Comparison of ENCODE assay signal across 8 mouse cellular contexts in genomic region chr16:20677974-20678675, GRCm38 (mm10). TPM values are rescaled to one million over a fixed set of nuclear protein-coding genes. Genes with fewer than 3 reads are reported as not detected.
DNase-seq lines count a peak whose midpoint lies in the region; ATAC-seq lines count a peak whose summit lies in the region.

No protein-coding gene starts in this region.

- H3K9me3 ChIP-seq in heart, embryonic 15.5 days (replicated peaks) = no peaks in the 10 kb centered on the region
- H3K9me3 ChIP-seq in hindbrain, embryonic 10.5 days = no peaks in the 10 kb centered on the region
- H3K9me3 ChIP-seq in midbrain, embryonic 15.5 days = no peaks in the 10 kb centered on the region

- H3K4me3 ChIP-seq in heart, embryonic 15.5 days = no peak overlapping the region
- H3K4me3 ChIP-seq in hindbrain, embryonic 10.5 days = no peak overlapping the region
- no peak overlapping the region for H3K4me3 ChIP-seq in midbrain, embryonic 15.5 days

- WGBS in heart, embryonic 15.5 days = 50% methylated on average over 10 of the region's 10 CpGs
- 92% methylated on average over 10 of the region's 10 CpGs for WGBS in hindbrain, embryonic 10.5 days
- 84% methylated on average over 10 of the region's 10 CpGs for WGBS in midbrain, embryonic 15.5 days

- no peak overlapping the region for H3K9ac ChIP-seq in heart, embryonic 15.5 days
- no peak overlapping the region for H3K9ac ChIP-seq in midbrain, embryonic 15.5 days

- peaks cover 34% of the 10 kb centered on the region for H3K4me1 ChIP-seq in heart, embryonic 15.5 days (replicated peaks)
- H3K4me1 ChIP-seq in hindbrain, embryonic 10.5 days (replicated peaks) = peaks cover 20% of the 10 kb centered on the region
- peaks cover 19% of the 10 kb centered on the region for H3K4me1 ChIP-seq in midbrain, embryonic 15.5 days

- ATAC-seq in common myeloid progenitor, adult 5-6 weeks (replicated peaks; ENCODE audit: low read depth, poor library complexity, severe bottlenecking) = peak; percentile 94
- ATAC-seq in heart, embryonic 15.5 days (replicated peaks; ENCODE audit: insufficient number of reproducible peaks, insufficient read depth, low FRiP score, low read depth) = peak; percentile 61
- no peak for ATAC-seq in midbrain, embryonic 15.5 days (replicated peaks)

- peak overlapping the region; percentile 29 for H3K27ac ChIP-seq in heart, embryonic 15.5 days
- H3K27ac ChIP-seq in hindbrain, embryonic 10.5 days = no peak overlapping the region
- H3K27ac ChIP-seq in midbrain, embryonic 15.5 days = no peak overlapping the region

- H3K36me3 ChIP-seq in heart, embryonic 15.5 days = peaks cover 81% of the 10 kb centered on the region
- H3K36me3 ChIP-seq in hindbrain, embryonic 10.5 days = peaks cover 94% of the 10 kb centered on the region
- H3K36me3 ChIP-seq in midbrain, embryonic 15.5 days (replicated peaks) = peaks cover 61% of the 10 kb centered on the region

- H3K4me2 ChIP-seq in heart, embryonic 15.5 days = no peak overlapping the region
- H3K4me2 ChIP-seq in midbrain, embryonic 15.5 days = no peak overlapping the region

- no peaks in the 10 kb centered on the region for H3K27me3 ChIP-seq in heart, embryonic 15.5 days
- H3K27me3 ChIP-seq in hindbrain, embryonic 10.5 days (ENCODE audit: insufficient read depth, poor library complexity, severe bottlenecking) = no peaks in the 10 kb centered on the region
- H3K27me3 ChIP-seq in midbrain, embryonic 15.5 days (replicated peaks) = no peaks in the 10 kb centered on the region

- intact Hi-C loops in left cerebral cortex, postnatal 14 days (cut with DNase I) = no loop called here

- peak; percentile 98 for DNase-seq in 3T3-L1 (ENCODE audit: low read depth, low spot score)
- peak; percentile 98 for DNase-seq in adipocyte (ENCODE audit: low spot score)
- DNase-seq in left cerebral cortex, postnatal 14 days (ENCODE audit: low spot score in 2 of 2) = peak; percentile 50 to 62
- peak; percentile 52 for DNase-seq in ovary, postnatal 14 days (ENCODE audit: low spot score)
- DNase-seq in hindbrain, embryonic 10.5 days (ENCODE audit: low spot score) = no peak

RNA-seq across cellular contexts. Expression of gene Eif4g1, which starts 10.0 kb away (rescaled TPM):
- 305 and 334 TPM in 2 replicates for total RNA-seq in common myeloid progenitor, adult 5-6 weeks (2017)
- 95.3 and 129 TPM in 2 replicates for polyA plus RNA-seq in heart, embryonic 15.5 days (2015; fragmentation: Nextera tagmentation; extraction: Ambion mirVana)
- 100 to 1,000 TPM; 330 to 342 TPM for total RNA-seq in left cerebral cortex, postnatal 14 days (2021)
- polyA plus RNA-seq in hindbrain, embryonic 10.5 days (2016; fragmentation: Nextera tagmentation; extraction: Ambion mirVana) = 181 and 224 TPM in 2 replicates
- polyA plus RNA-seq in midbrain, embryonic 15.5 days (2015; fragmentation: Nextera tagmentation; extraction: Ambion mirVana) = 146 and 148 TPM in 2 replicates

RNA-seq across cellular contexts. Expression of gene Fam131a, which starts 14.9 kb away (rescaled TPM):
- total RNA-seq in common myeloid progenitor, adult 5-6 weeks (2017) = not detected in 2 replicates
- polyA plus RNA-seq in heart, embryonic 15.5 days (2015; fragmentation: Nextera tagmentation; extraction: Ambion mirVana) = 7.1 and 9.0 TPM in 2 replicates
- 100 to 1,000 TPM; 381 to 399 TPM for total RNA-seq in left cerebral cortex, postnatal 14 days (2021)
- polyA plus RNA-seq in hindbrain, embryonic 10.5 days (2016; fragmentation: Nextera tagmentation; extraction: Ambion mirVana) = 6.7 and 9.4 TPM in 2 replicates
- 58.1 and 58.5 TPM in 2 replicates for polyA plus RNA-seq in midbrain, embryonic 15.5 days (2015; fragmentation: Nextera tagmentation; extraction: Ambion mirVana)

RNA-seq across cellular contexts. Expression of gene Psmd2, which starts 26.7 kb away (rescaled TPM):
- 190 and 205 TPM in 2 replicates for total RNA-seq in common myeloid progenitor, adult 5-6 weeks (2017)
- 202 and 242 TPM in 2 replicates for polyA plus RNA-seq in heart, embryonic 15.5 days (2015; fragmentation: Nextera tagmentation; extraction: Ambion mirVana)
- 100 to 1,000 TPM; 238 to 253 TPM for total RNA-seq in left cerebral cortex, postnatal 14 days (2021)
- 466 and 503 TPM in 2 replicates for polyA plus RNA-seq in hindbrain, embryonic 10.5 days (2016; fragmentation: Nextera tagmentation; extraction: Ambion mirVana)
- polyA plus RNA-seq in midbrain, embryonic 15.5 days (2015; fragmentation: Nextera tagmentation; extraction: Ambion mirVana) = 355 and 359 TPM in 2 replicates

RNA-seq across cellular contexts. Expression of gene Polr2h, which starts 39.3 kb away (rescaled TPM):
- total RNA-seq in common myeloid progenitor, adult 5-6 weeks (2017) = 78.5 and 115 TPM in 2 replicates
- polyA plus RNA-seq in heart, embryonic 15.5 days (2015; fragmentation: Nextera tagmentation; extraction: Ambion mirVana) = 41.0 and 54.5 TPM in 2 replicates
- total RNA-seq in left cerebral cortex, postnatal 14 days (2021) = 10 to 100 TPM; 21.4 to 29.5 TPM
- polyA plus RNA-seq in hindbrain, embryonic 10.5 days (2016; fragmentation: Nextera tagmentation; extraction: Ambion mirVana) = 114 and 140 TPM in 2 replicates
- 82.3 and 90.6 TPM in 2 replicates for polyA plus RNA-seq in midbrain, embryonic 15.5 days (2015; fragmentation: Nextera tagmentation; extraction: Ambion mirVana)

RNA-seq across cellular contexts. Expression of gene Clcn2, which starts 39.4 kb away (rescaled TPM):
- 1.9 and 7.3 TPM in 2 replicates for total RNA-seq in common myeloid progenitor, adult 5-6 weeks (2017)
- 3.8 and 6.5 TPM in 2 replicates for polyA plus RNA-seq in heart, embryonic 15.5 days (2015; fragmentation: Nextera tagmentation; extraction: Ambion mirVana)
- 10 to 100 TPM; 56.5 to 58.7 TPM for total RNA-seq in left cerebral cortex, postnatal 14 days (2021)
- 15.5 and 22.1 TPM in 2 replicates for polyA plus RNA-seq in hindbrain, embryonic 10.5 days (2016; fragmentation: Nextera tagmentation; extraction: Ambion mirVana)
- 33.7 and 33.8 TPM in 2 replicates for polyA plus RNA-seq in midbrain, embryonic 15.5 days (2015; fragmentation: Nextera tagmentation; extraction: Ambion mirVana)
